Mouse (Mus musculus): ENCODE results near the gene Ppp1r9a. TPM values are rescaled to one million over a fixed set of nuclear protein-coding genes. Genes with fewer than 3 reads are reported as not detected.

Ppp1r9a gene
- polyA plus RNA-seq, 1 experiment = 63.9 TPM

DNA sequence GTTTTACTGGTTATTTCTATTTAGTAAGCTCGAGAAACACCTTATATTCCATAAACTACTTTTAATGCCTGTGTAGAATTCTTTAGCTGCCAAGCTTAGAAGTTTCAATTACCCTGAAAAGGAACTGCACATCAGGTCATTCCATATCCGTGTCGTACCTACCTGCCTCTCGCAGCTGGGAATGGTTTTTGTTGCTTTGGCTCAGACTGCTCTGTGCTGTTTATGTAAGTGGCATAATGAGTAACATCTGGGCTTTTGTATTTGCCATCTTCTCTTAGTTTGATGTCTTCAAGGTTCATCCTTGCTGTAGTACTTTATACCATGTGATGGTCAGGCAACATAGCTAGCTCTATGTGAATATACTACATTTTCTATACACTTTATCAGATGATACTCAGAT, 47.0 kb downstream of the Ppp1r9a start:
- H3K27ac ChIP-seq (ENCODE audit: insufficient read depth, low read length) = no peak overlapping the region
- H3K4me1 ChIP-seq (ENCODE audit: control insufficient read depth, insufficient read depth, low read length) = peaks cover 2% of the 10 kb centered on the region; the same call in 1 of the 2 replicates
- no peak for TF ChIP-seq POLR2A (IDR thresholded peaks at IDR 0.05; ENCODE audit: extremely low read depth, insufficient read depth, low read length)
- no peak for TF ChIP-seq CTCF (IDR thresholded peaks at IDR 0.05; ENCODE audit: extremely low read depth, insufficient read depth, low read length)
- H3K4me3 ChIP-seq (ENCODE audit: insufficient read depth, low read length) = no peak overlapping the region

DNA sequence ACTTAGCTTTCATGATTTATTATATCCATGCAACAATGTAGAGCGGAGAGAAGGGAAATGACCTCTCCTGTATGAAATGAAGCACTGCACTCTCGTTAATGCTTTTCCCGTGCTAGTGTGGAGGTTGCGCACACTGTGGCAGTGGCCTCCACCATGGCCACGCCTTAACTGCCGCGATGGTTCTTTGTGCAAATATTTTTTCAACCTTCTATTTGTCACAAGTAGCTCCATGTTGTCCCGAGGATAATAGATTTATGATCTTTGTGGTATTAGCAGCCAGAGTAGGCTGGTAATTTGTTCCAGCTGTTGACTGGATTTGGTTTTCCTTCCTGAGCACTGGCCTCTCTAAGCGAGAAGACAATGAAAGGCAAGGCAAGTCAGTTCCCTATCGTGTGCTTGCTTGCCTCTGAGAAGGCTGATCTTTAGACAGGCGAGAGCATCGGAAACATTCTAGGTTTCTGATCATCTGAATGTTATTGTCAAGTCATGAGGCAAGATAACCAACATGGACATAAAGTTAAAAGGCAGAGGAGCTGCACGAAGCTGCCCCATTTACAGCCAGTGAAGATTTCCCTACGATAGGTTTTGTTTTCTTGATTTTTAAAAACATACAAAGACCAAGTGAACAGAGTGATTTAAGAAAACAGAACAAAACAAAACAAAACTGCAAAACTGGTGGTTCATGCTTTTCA, 50.5 kb downstream of the Ppp1r9a start:
- TF ChIP-seq CTCF (IDR thresholded peaks at IDR 0.05; ENCODE audit: extremely low read depth, insufficient read depth, low read length) (no peak), POLR2A (IDR thresholded peaks at IDR 0.05; ENCODE audit: extremely low read depth, insufficient read depth, low read length) (no peak)
- H3K4me1 ChIP-seq (ENCODE audit: control insufficient read depth, insufficient read depth, low read length) = peaks cover 1% of the 10 kb centered on the region; the same call in 1 of the 2 replicates
- H3K27ac ChIP-seq (ENCODE audit: insufficient read depth, low read length) = no peak overlapping the region
- H3K4me3 ChIP-seq (ENCODE audit: insufficient read depth, low read length) = no peak overlapping the region

DNA sequence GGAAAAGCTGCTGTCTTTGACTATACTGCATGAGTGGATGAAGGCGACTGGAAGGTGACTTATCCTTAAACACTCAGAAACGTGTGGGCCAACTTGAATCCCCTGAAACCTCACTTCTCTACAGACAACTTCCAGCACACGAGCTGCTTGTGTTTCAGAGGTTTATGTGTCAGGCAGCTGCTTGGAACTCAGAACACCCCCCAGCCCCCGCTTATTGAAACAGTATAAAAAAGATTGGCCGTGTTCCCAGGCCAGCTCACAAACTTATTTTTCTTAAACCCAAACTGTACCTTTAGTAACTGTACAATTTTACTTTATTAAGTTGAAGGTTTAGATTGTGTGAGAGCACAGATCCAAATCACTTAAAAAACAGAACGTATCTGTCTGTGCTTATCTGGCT, 53.9 kb downstream of the Ppp1r9a start:
- Histone ChIP-seq H3K27ac (ENCODE audit: insufficient read depth, low read length) (no peak overlapping the region), H3K4me1 (ENCODE audit: control insufficient read depth, insufficient read depth, low read length) (peaks cover 1% of the 10 kb centered on the region; the same call in 1 of the 2 replicates), H3K4me3 (ENCODE audit: insufficient read depth, low read length) (no peak overlapping the region)
- TF ChIP-seq CTCF (IDR thresholded peaks at IDR 0.05; ENCODE audit: extremely low read depth, insufficient read depth, low read length) (no peak), POLR2A (IDR thresholded peaks at IDR 0.05; ENCODE audit: extremely low read depth, insufficient read depth, low read length) (no peak)

DNA sequence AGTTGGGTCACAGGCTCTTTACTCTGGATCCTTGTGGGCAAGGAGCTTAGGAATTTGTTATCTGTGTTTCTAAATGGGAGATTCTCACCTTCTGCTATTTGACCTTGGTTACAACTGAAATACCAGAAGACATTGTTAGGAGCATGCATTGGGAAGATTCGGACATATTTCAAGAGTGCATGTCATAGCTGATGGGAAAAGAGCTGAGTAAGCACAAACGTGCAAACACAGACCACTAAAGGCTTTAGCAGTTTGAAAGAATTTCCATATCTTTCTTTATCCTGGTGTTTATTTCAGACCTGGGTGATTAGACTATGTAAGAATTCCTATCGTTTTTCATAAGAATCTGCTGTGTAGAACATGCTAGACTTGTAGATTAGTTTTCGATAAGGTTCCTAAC, 59.5 kb downstream of the Ppp1r9a start:
- H3K27ac ChIP-seq (ENCODE audit: insufficient read depth, low read length) = no peak overlapping the region
- TF ChIP-seq POLR2A (IDR thresholded peaks at IDR 0.05; ENCODE audit: extremely low read depth, insufficient read depth, low read length) (no peak), CTCF (IDR thresholded peaks at IDR 0.05; ENCODE audit: extremely low read depth, insufficient read depth, low read length) (no peak)
- no peak overlapping the region for H3K4me3 ChIP-seq (ENCODE audit: insufficient read depth, low read length)
- no peaks in the 10 kb centered on the region for H3K4me1 ChIP-seq (ENCODE audit: control insufficient read depth, insufficient read depth, low read length)

DNA sequence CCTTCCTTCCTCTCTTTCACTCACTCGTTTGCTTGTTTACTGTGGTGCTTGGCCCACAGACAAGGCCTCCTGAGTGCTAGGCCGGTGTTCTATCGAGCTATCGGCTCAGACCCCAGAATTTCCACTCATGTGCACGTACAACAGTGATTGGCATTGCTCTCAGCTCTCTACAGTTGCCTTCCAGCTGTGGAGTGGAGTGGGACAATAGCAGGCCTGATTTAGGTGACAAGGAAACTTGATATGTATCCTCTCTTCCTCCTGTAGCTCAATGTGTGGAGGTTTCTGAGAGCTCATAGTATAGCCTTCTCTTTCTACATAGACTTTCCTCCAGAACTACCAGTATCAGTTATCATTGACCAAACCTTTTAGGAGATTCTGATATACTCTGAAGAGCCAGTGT, 60.3 kb downstream of the Ppp1r9a start:
- H3K27ac ChIP-seq (ENCODE audit: insufficient read depth, low read length) = no peak overlapping the region
- no peaks in the 10 kb centered on the region for H3K4me1 ChIP-seq (ENCODE audit: control insufficient read depth, insufficient read depth, low read length)
- H3K4me3 ChIP-seq (ENCODE audit: insufficient read depth, low read length) = no peak overlapping the region
- TF ChIP-seq CTCF (IDR thresholded peaks at IDR 0.05; ENCODE audit: extremely low read depth, insufficient read depth, low read length) (no peak), POLR2A (IDR thresholded peaks at IDR 0.05; ENCODE audit: extremely low read depth, insufficient read depth, low read length) (no peak)

DNA sequence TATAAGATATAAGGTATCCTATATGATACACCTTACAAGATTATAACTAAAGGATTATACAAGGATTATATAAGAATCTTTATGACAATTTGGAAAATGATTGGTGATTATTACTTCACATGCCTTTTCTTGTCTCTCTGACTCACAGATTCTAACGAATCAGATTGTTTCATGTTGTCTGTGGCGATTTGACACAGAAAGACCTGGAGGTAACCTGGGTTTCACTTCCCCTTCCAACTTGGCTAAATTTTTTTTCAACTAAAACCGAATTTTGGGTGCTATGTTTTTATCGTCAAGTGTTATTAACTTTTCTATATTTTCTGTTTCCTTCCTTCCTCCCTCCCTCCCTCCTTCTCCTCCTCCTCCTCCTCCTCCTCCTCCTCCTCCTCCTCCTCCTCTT, 64.5 kb downstream of the Ppp1r9a start:
- TF ChIP-seq CTCF (IDR thresholded peaks at IDR 0.05; ENCODE audit: extremely low read depth, insufficient read depth, low read length) = no peak
- TF ChIP-seq POLR2A (IDR thresholded peaks at IDR 0.05; ENCODE audit: extremely low read depth, insufficient read depth, low read length) = no peak
- H3K27ac ChIP-seq (ENCODE audit: insufficient read depth, low read length) = no peak overlapping the region
- H3K4me3 ChIP-seq (ENCODE audit: insufficient read depth, low read length) = no peak overlapping the region
- H3K4me1 ChIP-seq (ENCODE audit: control insufficient read depth, insufficient read depth, low read length) = no peaks in the 10 kb centered on the region

DNA sequence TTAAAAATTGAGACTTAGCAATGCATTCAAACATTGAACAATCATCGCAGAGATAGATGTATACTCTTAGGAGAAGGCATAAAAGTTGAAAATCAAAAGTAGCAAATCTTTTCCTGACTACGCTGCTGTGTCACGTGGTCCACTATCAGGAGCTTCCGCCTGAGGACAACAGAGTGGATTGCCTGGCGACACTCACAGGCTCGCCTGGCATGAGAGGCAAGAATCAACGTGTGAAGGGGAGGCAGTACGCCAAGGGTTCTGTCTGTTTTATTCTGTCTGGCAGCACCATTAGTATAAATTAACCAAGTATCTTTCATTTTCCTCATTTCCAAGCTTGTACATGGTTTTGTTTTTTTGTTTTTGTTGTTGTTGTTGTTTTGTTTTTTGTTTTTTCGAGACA, 68.5 kb downstream of the Ppp1r9a start:
- TF ChIP-seq POLR2A (IDR thresholded peaks at IDR 0.05; ENCODE audit: extremely low read depth, insufficient read depth, low read length) (no peak), CTCF (IDR thresholded peaks at IDR 0.05; ENCODE audit: extremely low read depth, insufficient read depth, low read length) (no peak)
- peaks cover 3% of the 10 kb centered on the region; the same call in 1 of the 2 replicates for H3K4me1 ChIP-seq (ENCODE audit: control insufficient read depth, insufficient read depth, low read length)
- H3K27ac ChIP-seq (ENCODE audit: insufficient read depth, low read length) = no peak overlapping the region
- H3K4me3 ChIP-seq (ENCODE audit: insufficient read depth, low read length) = no peak overlapping the region

DNA sequence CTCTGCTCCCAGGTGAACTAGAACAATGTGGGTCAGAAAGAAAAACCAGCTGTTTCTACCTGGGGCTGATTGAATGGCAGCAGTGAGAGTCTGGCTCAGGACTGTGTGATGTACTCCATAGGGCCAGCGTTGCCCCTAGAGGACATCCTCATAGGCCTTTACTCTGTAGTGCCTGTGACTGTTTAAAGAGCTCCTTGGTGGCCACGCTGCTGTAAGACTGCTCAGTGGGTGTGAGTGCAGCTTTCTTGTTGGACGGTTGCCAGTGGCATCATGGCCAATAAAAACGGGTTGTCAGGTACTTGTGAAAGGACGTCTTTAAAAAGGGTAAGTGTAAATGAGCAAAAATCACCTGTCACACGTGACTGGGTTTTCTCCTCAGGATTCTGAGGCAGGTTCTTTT, 70.1 kb downstream of the Ppp1r9a start:
- no peak overlapping the region for H3K27ac ChIP-seq (ENCODE audit: insufficient read depth, low read length)
- H3K4me1 ChIP-seq (ENCODE audit: control insufficient read depth, insufficient read depth, low read length) = peaks cover 3% of the 10 kb centered on the region; the same call in 1 of the 2 replicates
- TF ChIP-seq CTCF (IDR thresholded peaks at IDR 0.05; ENCODE audit: extremely low read depth, insufficient read depth, low read length) (no peak), POLR2A (IDR thresholded peaks at IDR 0.05; ENCODE audit: extremely low read depth, insufficient read depth, low read length) (no peak)
- H3K4me3 ChIP-seq (ENCODE audit: insufficient read depth, low read length) = no peak overlapping the region

DNA sequence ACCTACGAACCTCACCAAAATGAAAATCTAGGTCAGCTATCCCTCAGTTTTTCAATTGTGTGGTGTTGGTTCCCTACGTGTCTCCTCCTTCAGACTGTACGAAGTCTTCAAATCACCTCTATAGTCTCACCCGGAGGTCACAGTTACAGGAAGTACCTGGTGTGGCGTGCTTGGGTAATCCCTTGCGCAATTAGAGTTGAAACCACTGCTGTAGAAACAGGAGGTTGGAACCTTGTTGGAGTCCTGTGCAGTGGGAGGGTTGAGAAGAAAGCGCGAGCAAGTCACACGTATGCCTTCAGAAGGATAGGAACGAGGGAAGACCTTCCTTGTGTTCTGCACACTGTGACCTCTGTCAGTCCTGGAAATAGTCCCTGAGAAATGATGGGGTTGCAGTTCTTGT, 70.6 kb downstream of the Ppp1r9a start:
- no peak overlapping the region for H3K27ac ChIP-seq (ENCODE audit: insufficient read depth, low read length)
- TF ChIP-seq POLR2A (IDR thresholded peaks at IDR 0.05; ENCODE audit: extremely low read depth, insufficient read depth, low read length) (no peak), CTCF (IDR thresholded peaks at IDR 0.05; ENCODE audit: extremely low read depth, insufficient read depth, low read length) (no peak)
- H3K4me3 ChIP-seq (ENCODE audit: insufficient read depth, low read length) = no peak overlapping the region
- H3K4me1 ChIP-seq (ENCODE audit: control insufficient read depth, insufficient read depth, low read length) = peaks cover 3% of the 10 kb centered on the region; the same call in 1 of the 2 replicates

DNA sequence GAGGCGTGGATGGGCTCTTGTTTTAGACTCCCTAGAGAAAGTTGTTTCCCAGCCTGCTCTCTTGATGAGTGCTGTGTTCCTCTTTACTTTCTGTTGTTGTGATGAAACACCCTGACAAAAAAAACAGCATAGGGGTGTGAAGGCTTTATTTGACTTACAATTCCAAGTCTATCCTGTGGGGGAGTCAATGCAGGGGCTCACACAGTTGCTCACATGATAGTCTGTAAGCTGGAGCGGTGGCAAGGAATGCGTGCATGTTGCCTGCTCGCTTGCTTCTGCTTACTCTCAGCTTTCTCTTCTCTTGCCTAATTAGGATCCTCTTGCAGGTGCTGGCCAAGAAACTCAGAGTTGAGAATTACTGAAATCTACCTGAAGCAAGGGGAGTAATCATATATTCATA, 74.8 kb downstream of the Ppp1r9a start:
- Histone ChIP-seq H3K4me3 (ENCODE audit: insufficient read depth, low read length) (no peak overlapping the region), H3K4me1 (ENCODE audit: control insufficient read depth, insufficient read depth, low read length) (peaks cover 3% of the 10 kb centered on the region), H3K27ac (ENCODE audit: insufficient read depth, low read length) (no peak overlapping the region)
- TF ChIP-seq CTCF (IDR thresholded peaks at IDR 0.05; ENCODE audit: extremely low read depth, insufficient read depth, low read length) = no peak
- TF ChIP-seq POLR2A (IDR thresholded peaks at IDR 0.05; ENCODE audit: extremely low read depth, insufficient read depth, low read length) = no peak

Data from cortical plate, adult 2 months (tissue).